Mouse (Mus musculus) heart, adult 2 months (tissue): ENCODE measurements around the gene Rhebl1. TPM values are rescaled to one million over a fixed set of nuclear protein-coding genes. Genes with fewer than 3 reads are reported as not detected.

ENCODE experiments used
- DNase-seq, 2 experiments: peaks; one replicate each; pipeline ENCODE4 v3.0.0; 2021
- H3K27ac ChIP-seq: fragments of 200-600 bp; 2 replicates; pipeline ENCODE4 v1.8.1; 2022
- H3K27me3 ChIP-seq: fragments of 200-500 bp; 2 replicates; pipeline ENCODE4 v1.6.1; 2012; ENCODE audit warnings: mild to moderate bottlenecking, low read length, inconsistent platforms, mixed read lengths; ENCODE audit not compliant: control insufficient read depth, insufficient read depth
- H3K36me3 ChIP-seq: fragments of 200-500 bp; 2 replicates; pipeline ENCODE4 v1.6.1; 2012; ENCODE audit warnings: low read length, inconsistent platforms; ENCODE audit not compliant: control insufficient read depth, insufficient read depth
- H3K4me1 ChIP-seq: fragments of 200-500 bp; 2 replicates; pipeline ENCODE4 v1.6.1; 2011; ENCODE audit warnings: low read length; ENCODE audit not compliant: control insufficient read depth, insufficient read depth
- H3K4me3 ChIP-seq: fragments of 200-600 bp; 2 replicates; pipeline ENCODE4 v1.8.1; 2022
- H3K79me2 ChIP-seq: fragments of 200-500 bp; replicated peaks from 2 replicates; pipeline ENCODE4 v1.6.1; 2012; ENCODE audit warnings: mild to moderate bottlenecking, inconsistent platforms, low read length, moderate library complexity, mixed read lengths; ENCODE audit not compliant: control insufficient read depth, insufficient read depth
- H3K9ac ChIP-seq: fragments of 200-500 bp; 2 replicates; pipeline ENCODE4 v1.6.1; 2012; ENCODE audit warnings: low read depth, mild to moderate bottlenecking, control low read depth, inconsistent platforms, low read length, mixed read lengths
- CTCF ChIP-seq: fragments of 200-600 bp; IDR thresholded peaks from 2 replicates; pipeline ENCODE4 v1.8.1; 2022; ENCODE audit warnings: antibody characterized with exemption, mild to moderate bottlenecking, moderate library complexity
- EP300 ChIP-seq: fragments of 200-500 bp; IDR thresholded peaks from 2 replicates; pipeline ENCODE4 v1.6.1; 2011; ENCODE audit warnings: low read depth, low read length, control low read depth; ENCODE audit not compliant: insufficient read depth
- POLR2A ChIP-seq: fragments of 200-500 bp; IDR thresholded peaks from 2 replicates; pipeline ENCODE4 v1.6.1; 2011; ENCODE audit warnings: mild to moderate bottlenecking, low read depth, low read length, control low read depth; ENCODE audit not compliant: insufficient read depth
- WGBS: fragments of 180-500 bp; shearing (Covaris S2); methylation state at CpG from one replicate; pipeline ENCODE4 v1.1.7; 2018; 5-methylcytosine and 5-hydroxymethylcytosine counted together
- intact Hi-C: fragments of 180-260 bp; cut with DNase I; formaldehyde crosslinking; loops from one replicate; pipeline ENCODE4 v1.15.1; 2025
- polyA plus RNA-seq: library from polyadenylated mRNA; depleted of rRNA; stranded (reverse); fragments of >200 nt; gene quantifications from 2 replicates; pipeline ENCODE4 v1.2.3, GENCODE M21; 2012
- total RNA-seq, 2 experiments: library from RNA; stranded (reverse); gene quantifications; 2 replicates each; pipeline ENCODE4 v1.2.3; 2021

The Rhebl1 gene
- total and polyA plus RNA-seq, 3 experiments = 1.6 to 4.4 (median 2.3) TPM

DNA sequence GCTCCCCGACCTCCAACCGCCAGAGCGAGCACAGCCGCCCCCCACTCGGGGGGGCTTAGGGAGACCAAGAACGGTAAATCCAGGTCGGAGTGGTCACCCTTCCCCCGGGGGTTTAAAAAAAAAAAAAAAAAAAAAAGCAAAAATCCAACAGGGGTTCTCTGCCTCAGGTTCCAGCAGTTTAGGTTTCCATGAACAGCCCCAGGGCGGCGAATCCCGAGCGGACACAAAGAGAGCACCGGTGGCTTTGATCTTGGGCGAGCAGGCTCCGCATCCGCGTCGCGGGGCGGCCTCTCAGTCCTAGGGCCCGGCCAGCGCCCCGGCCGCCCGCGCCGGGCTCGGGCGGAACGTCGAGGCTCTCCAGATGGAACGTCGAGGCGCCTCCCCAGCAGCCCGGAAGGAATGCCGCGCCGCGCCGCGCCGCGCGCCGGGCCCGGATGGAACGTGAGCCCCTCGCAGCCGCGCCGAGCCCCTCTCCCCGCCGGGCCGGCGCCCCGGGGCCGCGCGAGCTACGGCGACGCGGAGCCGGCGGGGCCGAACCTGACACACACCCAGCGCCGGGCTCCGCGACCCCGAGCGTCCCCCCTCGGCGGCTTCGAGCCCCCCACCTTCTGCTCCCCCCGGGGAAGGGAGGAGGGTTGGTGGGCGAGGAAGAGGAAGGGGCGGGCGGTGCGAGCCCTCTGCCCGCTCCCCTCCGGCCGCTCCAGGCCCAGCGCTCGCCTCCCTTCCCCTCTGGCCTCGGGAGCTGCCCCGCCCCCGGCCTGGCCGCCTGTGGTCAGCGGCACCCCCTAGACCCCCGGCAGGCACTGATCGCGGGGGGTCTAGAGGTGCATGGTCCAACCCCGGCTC is 23.0 kb downstream of the Rhebl1 start, which contains the start of gene Kmt2d:
Gene Kmt2d, minus strand, starts transcription at position 135 of the 846 bp plus-strand sequence.
- Histone ChIP-seq H3K27ac (peak within 1 kb of the TSS; percentile 100), H3K27me3 (no peaks in the 10 kb centered on the region), H3K4me3 (peak within 1 kb of the TSS; percentile 99), H3K36me3 (no peaks in the 10 kb centered on the region; the same call in 1 of the 2 replicates), H3K79me2 (peaks cover 8% of the 10 kb centered on the region; the same call in 1 of the 2 replicates), H3K9ac (peak within 1 kb of the TSS; percentile 97), H3K4me1 (peaks cover 14% of the 10 kb centered on the region)
- 1% methylated on average over 90 of the region's 94 CpGs for WGBS
- no peak for DNase-seq
- TF ChIP-seq CTCF (no peak), EP300 (no peak), POLR2A (no peak)
- intact Hi-C loops = loop anchor here (2.0 kb wide), 1 partner anchor 40 kb away; the partner anchor contains the start of gene Prkag1

DNA sequence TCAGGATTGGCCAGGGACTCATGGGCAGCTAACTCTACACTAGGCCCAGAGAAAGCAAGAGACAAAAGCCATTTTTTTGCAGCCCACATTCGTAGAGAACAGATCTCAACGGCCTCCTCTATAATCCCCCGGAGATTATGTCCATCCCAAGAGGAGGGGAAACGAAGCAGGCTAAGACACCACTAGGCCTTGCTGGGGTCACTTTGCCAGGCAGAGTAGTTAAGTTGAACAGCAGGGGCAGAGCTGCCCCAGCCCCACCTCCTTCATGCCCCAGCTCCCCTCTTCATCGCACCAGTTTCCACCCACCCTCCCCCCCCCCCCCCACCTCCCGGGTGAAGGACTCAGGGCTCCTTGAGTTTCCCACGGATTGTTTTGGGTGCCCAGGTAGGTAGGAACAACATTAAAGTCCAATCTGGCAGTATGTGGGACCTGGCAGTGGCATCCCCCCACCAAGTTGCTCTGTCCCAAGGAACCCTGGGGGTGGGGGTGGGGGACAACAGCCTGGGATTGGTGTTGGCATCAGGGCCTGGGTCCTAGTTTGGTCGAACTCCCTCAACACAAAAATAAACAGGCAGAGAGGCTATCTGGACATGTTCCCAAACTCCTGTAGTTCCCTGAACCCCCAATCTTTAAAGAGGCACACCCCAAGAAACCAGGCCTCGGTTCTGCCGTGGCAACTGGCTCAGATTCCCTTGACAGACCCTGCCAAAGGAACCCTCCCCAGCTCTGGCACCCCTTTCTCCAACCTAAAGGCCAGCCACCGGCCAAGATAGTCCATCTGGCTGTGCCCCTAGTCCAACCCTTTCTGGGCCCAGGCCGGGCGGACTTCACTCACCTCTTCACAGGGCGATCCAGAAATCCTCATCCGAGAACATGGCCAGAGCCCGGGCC is 23.9 kb downstream of the Rhebl1 start:
- H3K27ac ChIP-seq = peak overlapping the region; percentile 100
- H3K36me3 ChIP-seq = no peaks in the 10 kb centered on the region; the same call in 1 of the 2 replicates
- WGBS = under 1% methylated on average over 15 of the region's 16 CpGs
- peak overlapping the region; percentile 97 for H3K9ac ChIP-seq
- intact Hi-C loops = loop anchor here (2.0 kb wide), 1 partner anchor 40 kb away; the partner anchor contains the start of gene Prkag1
- no peaks in the 10 kb centered on the region for H3K27me3 ChIP-seq
- H3K4me1 ChIP-seq = peaks cover 14% of the 10 kb centered on the region
- H3K4me3 ChIP-seq = peak overlapping the region; percentile 99
- DNase-seq = peak; percentile 53 to 59
- H3K79me2 ChIP-seq = peaks cover 8% of the 10 kb centered on the region; the same call in 1 of the 2 replicates
- TF ChIP-seq EP300 = no peak
- no peak for TF ChIP-seq POLR2A
- no peak for TF ChIP-seq CTCF

DNA sequence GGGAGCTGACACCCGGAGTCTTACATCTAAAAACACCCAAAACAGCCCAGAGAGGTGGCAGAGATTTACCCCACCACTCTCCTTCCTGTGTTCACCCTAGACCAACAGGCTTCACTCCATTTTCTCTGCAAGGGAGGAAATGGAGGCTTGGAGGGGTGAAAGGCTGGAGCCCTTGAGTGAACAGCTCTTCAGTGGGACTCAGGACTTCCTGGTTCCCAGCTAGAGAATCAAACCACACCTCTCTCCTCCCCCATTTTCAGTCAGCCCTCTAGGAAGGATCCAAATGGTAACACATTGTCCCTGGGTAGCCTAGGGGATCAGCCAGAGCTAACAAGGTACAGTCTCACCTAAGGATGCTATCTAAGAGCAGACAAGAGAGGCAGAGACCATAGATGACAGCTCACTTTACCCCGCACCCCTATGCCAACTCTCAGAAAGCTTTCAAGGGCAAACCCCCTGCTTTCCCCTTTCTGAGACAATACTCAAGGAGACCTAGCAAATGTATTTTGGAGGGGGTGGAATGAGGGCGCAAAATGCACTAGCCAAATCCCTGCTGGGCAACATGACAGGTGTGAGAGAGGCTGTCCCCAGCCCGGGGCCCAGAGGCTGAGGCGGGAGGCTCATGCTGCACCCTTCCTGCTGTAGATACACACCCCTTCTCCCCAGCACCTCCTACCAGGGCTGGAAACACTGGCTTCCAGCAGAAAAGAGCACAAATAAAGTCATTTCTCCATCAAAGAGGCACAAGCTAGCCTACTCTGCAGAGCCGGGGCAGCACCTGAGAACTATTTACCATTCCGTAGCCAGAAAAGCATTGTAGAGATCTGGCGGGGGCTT is 24.8 kb downstream of the Rhebl1 start:
- H3K9ac ChIP-seq = peak overlapping the region; percentile 97
- peak overlapping the region; percentile 15; the same call in 1 of the 2 replicates for H3K27ac ChIP-seq
- TF ChIP-seq EP300 = no peak
- no peak for TF ChIP-seq POLR2A
- TF ChIP-seq CTCF = no peak
- peak overlapping the region; percentile 99 for H3K4me3 ChIP-seq
- peaks cover 14% of the 10 kb centered on the region for H3K4me1 ChIP-seq
- intact Hi-C loops = loop anchor here (2.0 kb wide), 1 partner anchor 39 kb away; the partner anchor contains the start of gene Prkag1
- no peaks in the 10 kb centered on the region; the same call in 1 of the 2 replicates for H3K36me3 ChIP-seq
- 2% methylated on average over 8 of the region's 8 CpGs for WGBS
- no peaks in the 10 kb centered on the region for H3K27me3 ChIP-seq
- peaks cover 8% of the 10 kb centered on the region; the same call in 1 of the 2 replicates for H3K79me2 ChIP-seq
- peak in 1 of 2 experiments; percentile 31 for DNase-seq

DNA sequence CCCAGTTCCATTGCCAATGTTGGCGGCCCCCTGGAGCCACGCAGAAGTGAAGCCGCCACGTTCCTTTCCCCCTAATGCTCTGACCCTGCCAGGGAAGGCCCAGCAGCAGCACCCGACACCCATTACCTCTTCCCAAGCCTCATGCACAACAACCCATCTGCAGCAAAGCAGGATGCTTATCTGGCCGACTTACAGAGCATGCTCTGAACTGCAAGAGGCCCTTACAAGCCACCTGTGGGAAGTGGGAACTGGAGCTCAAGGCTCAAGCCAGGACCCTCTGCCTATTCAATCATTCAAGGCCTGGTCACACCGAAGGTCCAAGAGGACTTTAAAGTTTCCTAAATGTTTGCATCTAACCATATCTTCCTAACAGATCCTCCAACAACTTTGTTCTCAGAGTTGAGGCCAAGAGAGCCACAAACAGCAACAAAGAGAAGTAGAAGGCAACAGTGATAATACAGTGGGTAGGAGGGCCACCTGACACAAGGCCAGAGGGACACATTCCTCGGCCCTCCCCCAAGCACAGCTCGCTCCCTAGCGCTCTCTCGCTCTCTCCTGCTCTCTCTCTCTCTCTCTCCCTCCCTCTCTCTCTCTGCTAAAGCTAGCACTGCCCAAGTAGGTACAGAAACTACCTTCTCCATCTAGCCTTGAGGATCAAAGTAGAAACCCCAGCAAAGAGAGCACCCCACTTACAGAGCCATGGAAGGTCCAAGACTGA is 25.8 kb downstream of the Rhebl1 start:
- intact Hi-C loops = no loop called here
- peak overlapping the region; percentile 99; the same call in 1 of the 2 replicates for H3K4me3 ChIP-seq
- TF ChIP-seq CTCF (no peak), POLR2A (no peak), EP300 (no peak)
- peaks cover 8% of the 10 kb centered on the region; the same call in 1 of the 2 replicates for H3K79me2 ChIP-seq
- no peaks in the 10 kb centered on the region for H3K27me3 ChIP-seq
- H3K36me3 ChIP-seq = no peaks in the 10 kb centered on the region; the same call in 1 of the 2 replicates
- DNase-seq = peak in 1 of 2 experiments; percentile 24
- peak overlapping the region; percentile 44 for H3K9ac ChIP-seq
- 21% methylated on average over 11 of the region's 11 CpGs for WGBS
- H3K4me1 ChIP-seq = peaks cover 14% of the 10 kb centered on the region
- peak overlapping the region; percentile 15; the same call in 1 of the 2 replicates for H3K27ac ChIP-seq
